Mouse (Mus musculus) neutrophil, adult 59 days (primary cell): Measurements from ENCODE around the gene Tmem109. TPM values are rescaled to one million over a fixed set of nuclear protein-coding genes. Genes with fewer than 3 reads are reported as not detected.

ENCODE experiments used
- total RNA-seq, 2 experiments: library from RNA; stranded (reverse); gene quantifications; 1 replicate in 1 of 2; 2 replicates in 1 of 2; pipeline ENCODE4 v1.2.4; 2023

Gene Tmem109
- 10 to 100 TPM; 23.8 to 40.2 TPM for total RNA-seq

GRCm38 (mm10) chr19:10881426-10882154 lies at the start of gene Tmem109:
Gene Tmem109 (minus strand): TSS chr19:10882001.

GRCm38 (mm10) chr19:10920532-10920931 lies 38.7 kb upstream of the Tmem109 start, which contains the start of gene Zp1:
Gene Zp1 (minus strand): TSS chr19:10920632.

GRCm38 (mm10) chr19:10895016-10895528 lies 13.3 kb upstream of the Tmem109 start, which contains the start of gene Prpf19:
Gene Prpf19 (plus strand): TSS chr19:10895231.

GRCm38 (mm10) chr19:10869886-10870527 lies 11.8 kb downstream of the Tmem109 start, which contains the start of gene Tmem132a:
Gene Tmem132a (minus strand): TSS chr19:10869940.

GRCm38 (mm10) chr19:10839010-10839892 lies 42.5 kb downstream of the Tmem109 start, which contains the start of gene Slc15a3:
Gene Slc15a3 (plus strand): TSS chr19:10839727.

GRCm38 (mm10) chr19:10829436-10830175 lies 52.2 kb downstream of the Tmem109 start, which contains the start of gene Cd6:
Gene Cd6 (minus strand): TSS chr19:10830058.

Other genes with a start within 250 kb of the Tmem109 start
- gene Vwce, start 247.8 kb downstream of the Tmem109 start, total RNA-seq: under 1 TPM in 1 of 2 experiments, not detected in 1; 0.80 TPM
- gene Pga5, start 203.9 kb downstream of the Tmem109 start, total RNA-seq: not detected
- gene Vps37c, start 193.3 kb downstream of the Tmem109 start, total RNA-seq: 10 to 100 TPM; 48.8 to 52.9 TPM
- under 1 TPM in 1 of 2 experiments, not detected in 1; 0.20 TPM for gene Cd5, start 143.0 kb downstream of the Tmem109 start, total RNA-seq
- gene Cd6, start 51.9 kb downstream of the Tmem109 start, total RNA-seq: 1 to 10 TPM; 1.4 to 1.6 TPM
- 100 to 1,000 TPM; 150 to 158 TPM for gene Slc15a3, start 42.3 kb downstream of the Tmem109 start, total RNA-seq
- gene Tmem132a, start 12.1 kb downstream of the Tmem109 start, total RNA-seq: under 1 TPM; 0.13 to 0.49 TPM
- 10 to 100 TPM; 50.2 to 74.6 TPM for gene Prpf19, start 13.2 kb upstream of the Tmem109 start, total RNA-seq
- not detected for gene Zp1, start 38.6 kb upstream of the Tmem109 start, total RNA-seq
- gene Ptgdr2, start 55.2 kb upstream of the Tmem109 start, total RNA-seq: not detected
- 10 to 100 TPM; 15.7 to 15.9 TPM for gene Ccdc86, start 67.3 kb upstream of the Tmem109 start, total RNA-seq
- gene Ms4a10, start 92.7 kb upstream of the Tmem109 start, total RNA-seq: not detected
- not detected for gene Ms4a15, start 111.2 kb upstream of the Tmem109 start, total RNA-seq
- gene Ms4a18, start 136.0 kb upstream of the Tmem109 start, total RNA-seq: not detected
- 10 to 100 TPM; 32.1 to 46.6 TPM for gene Ms4a8a, start 199.1 kb upstream of the Tmem109 start, total RNA-seq
- not detected for gene 1700017D01Rik, start 248.9 kb upstream of the Tmem109 start, total RNA-seq